Mouse (Mus musculus) thymus, adult 2 months (tissue): Measurements from ENCODE around the gene Gmppa. TPM values are rescaled to one million over a fixed set of nuclear protein-coding genes. Genes with fewer than 3 reads are reported as not detected.

Experiments
- DNase-seq: peaks from one replicate; pipeline ENCODE4 v3.0.0; 2021
- H3K27ac ChIP-seq: fragments of 200-500 bp; 2 replicates; pipeline ENCODE4 v1.5.1; 2012; ENCODE audit warnings: low read length, control low read depth; ENCODE audit not compliant: control insufficient read depth, insufficient read depth
- H3K27me3 ChIP-seq: fragments of 200-500 bp; 2 replicates; pipeline ENCODE4 v1.6.1; 2012; ENCODE audit warnings: mild to moderate bottlenecking, low read length, moderate library complexity, mixed read lengths; ENCODE audit not compliant: control insufficient read depth, insufficient read depth
- H3K36me3 ChIP-seq: fragments of 200-500 bp; 2 replicates; pipeline ENCODE4 v1.6.1; 2012; ENCODE audit warnings: mild to moderate bottlenecking, low read length, moderate library complexity; ENCODE audit not compliant: control insufficient read depth, insufficient read depth
- H3K4me1 ChIP-seq: fragments of 200-500 bp; replicated peaks from 2 replicates; pipeline ENCODE4 v1.6.1; 2012; ENCODE audit warnings: low read length; ENCODE audit not compliant: control insufficient read depth, insufficient read depth
- H3K4me3 ChIP-seq: fragments of 200-500 bp; 2 replicates; pipeline ENCODE4 v1.5.1; 2012; ENCODE audit warnings: mild to moderate bottlenecking, low read length, control low read depth, moderate library complexity; ENCODE audit not compliant: control insufficient read depth, insufficient read depth
- CTCF ChIP-seq: fragments of 200-500 bp; IDR thresholded peaks from 2 replicates; pipeline ENCODE4 v1.5.1; 2012; ENCODE audit warnings: mild to moderate bottlenecking, control low read depth, low read length, moderate library complexity, borderline replicate concordance; ENCODE audit not compliant: control insufficient read depth, poor library complexity, insufficient read depth; ENCODE audit errors: extremely low read depth
- POLR2A ChIP-seq: fragments of 200-500 bp; IDR thresholded peaks from 2 replicates; pipeline ENCODE4 v1.6.1; 2012; ENCODE audit warnings: mild to moderate bottlenecking, low read length, control low read depth, moderate library complexity; ENCODE audit not compliant: control insufficient read depth, poor library complexity, insufficient read depth; ENCODE audit errors: extremely low read depth
- whole genome bisulfite sequencing: fragments of 180-500 bp; shearing (Covaris S2); methylation state at CpG from one replicate; pipeline ENCODE4 v1.1.7; 2018; 5-methylcytosine and 5-hydroxymethylcytosine counted together
- polyA plus RNA-seq: library from polyadenylated mRNA; depleted of rRNA; stranded (reverse); fragments of >200 nt; gene quantifications from 2 replicates; pipeline ENCODE4 v1.2.3, GENCODE M21; 2012

Gene Gmppa
- polyA plus RNA-seq, 1 experiment: 128 TPM

GRCm38 (mm10) chr1:75450314-75451005, 14.7 kb downstream of the Gmppa start, which contains the start of gene Asic4:
TSS of gene Asic4 (plus strand) at chr1:75450436.
- Histone ChIP-seq H3K4me3 (no peak within 1 kb of the TSS), H3K27me3 (peaks cover 27% of the 10 kb centered on the region; the same call in 1 of the 2 replicates), H3K36me3 (no peaks in the 10 kb centered on the region), H3K27ac (no peak within 1 kb of the TSS), H3K4me1 (no peaks in the 10 kb centered on the region)
- no peak for TF ChIP-seq POLR2A
- TF ChIP-seq CTCF: no peak
- WGBS: 5% methylated on average over 35 of the region's 35 CpGs
- no peak for DNase-seq

- Histone ChIP-seq H3K27me3 (peaks cover 24% of the 10 kb centered on the region; the same call in 1 of the 2 replicates), H3K27ac (no peak overlapping the region), H3K4me1 (no peaks in the 10 kb centered on the region), H3K4me3 (no peak overlapping the region), H3K36me3 (no peaks in the 10 kb centered on the region)
- TF ChIP-seq CTCF (no peak), POLR2A (no peak)
- no peak for DNase-seq
- whole genome bisulfite sequencing: 81% methylated on average over 5 of the region's 5 CpGs
Measured at GRCm38 (mm10) chr1:75451900-75452299, 16.2 kb downstream of the Gmppa start.

GRCm38 (mm10) chr1:75455433-75455832, 19.7 kb downstream of the Gmppa start:
- Histone ChIP-seq H3K36me3 (no peaks in the 10 kb centered on the region), H3K4me3 (no peak overlapping the region), H3K27me3 (peaks cover 9% of the 10 kb centered on the region; the same call in 1 of the 2 replicates), H3K4me1 (no peaks in the 10 kb centered on the region), H3K27ac (no peak overlapping the region)
- WGBS: 71% methylated on average over 3 of the region's 3 CpGs
- TF ChIP-seq POLR2A (no peak), CTCF (no peak)
- no peak for DNase-seq

GRCm38 (mm10) chr1:75455948-75456347, 20.2 kb downstream of the Gmppa start:
- peaks cover 7% of the 10 kb centered on the region; the same call in 1 of the 2 replicates for H3K27me3 ChIP-seq
- no peak overlapping the region for H3K27ac ChIP-seq
- no peak overlapping the region for H3K4me3 ChIP-seq
- no peak for DNase-seq
- H3K36me3 ChIP-seq: no peaks in the 10 kb centered on the region
- H3K4me1 ChIP-seq: no peaks in the 10 kb centered on the region
- WGBS: 35% methylated on average over 5 of the region's 5 CpGs
- no peak for TF ChIP-seq CTCF
- no peak for TF ChIP-seq POLR2A

DNA sequence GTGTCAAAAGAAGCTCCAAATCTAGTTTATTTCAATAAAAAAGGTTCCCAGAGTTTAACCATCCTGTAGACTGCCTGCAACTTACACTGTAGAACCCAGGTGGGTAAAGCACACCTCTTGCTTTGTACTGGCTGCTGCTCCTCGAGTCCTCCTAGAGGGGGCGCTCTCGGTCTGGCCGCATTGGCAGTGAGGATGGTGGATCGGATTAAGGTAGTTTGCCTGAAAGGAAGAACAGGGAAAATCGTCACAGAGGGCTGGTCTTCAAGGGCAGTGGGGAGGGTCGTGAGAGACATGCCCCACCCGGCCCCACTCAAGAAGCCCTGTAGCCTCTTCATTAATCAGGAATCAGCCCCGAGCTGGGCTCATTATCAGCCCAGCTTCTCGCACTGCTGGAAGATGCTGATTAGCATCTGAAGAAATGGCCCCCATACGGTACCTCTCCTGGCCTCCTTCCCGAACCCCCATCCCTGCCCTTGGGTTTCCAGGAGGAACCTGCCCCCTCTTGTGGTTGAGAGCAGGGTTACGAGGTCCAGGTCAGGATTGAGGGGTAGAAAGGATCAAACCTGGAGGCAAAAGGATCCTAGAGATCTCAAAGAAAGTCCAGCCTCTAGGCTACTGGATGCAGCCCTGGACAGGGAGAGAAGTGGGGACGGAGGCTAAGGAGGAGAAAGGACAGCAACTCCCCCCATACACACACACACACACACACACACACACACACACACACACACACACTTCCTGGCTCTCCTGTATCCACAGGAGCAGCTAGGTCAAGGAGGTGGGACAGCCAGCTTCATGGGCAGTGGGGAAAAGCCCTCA, 21.2 kb downstream of the Gmppa start:
- WGBS: 12% methylated on average over 14 of the region's 14 CpGs
- Histone ChIP-seq H3K27me3 (peaks cover 7% of the 10 kb centered on the region; the same call in 1 of the 2 replicates), H3K4me1 (no peaks in the 10 kb centered on the region), H3K27ac (no peak overlapping the region), H3K4me3 (no peak overlapping the region), H3K36me3 (no peaks in the 10 kb centered on the region)
- DNase-seq: no peak
- TF ChIP-seq POLR2A (no peak), CTCF (no peak)

DNA sequence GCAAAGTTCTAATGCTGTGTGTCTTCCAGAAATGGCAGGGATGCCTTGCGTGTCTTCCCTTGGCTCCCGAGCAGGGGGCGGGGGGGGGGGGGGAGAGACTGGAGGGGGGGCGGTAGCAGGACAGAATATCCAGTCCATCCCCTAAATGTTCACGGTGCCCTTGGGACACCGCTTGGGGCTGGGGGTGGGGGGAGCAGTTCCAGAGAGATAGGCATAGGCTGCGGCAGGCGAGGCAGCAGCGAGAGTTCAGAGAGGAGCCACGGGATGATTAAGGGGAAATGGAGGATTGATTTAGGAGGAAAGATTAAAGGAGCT, 21.9 kb downstream of the Gmppa start:
- H3K27me3 ChIP-seq: peaks cover 7% of the 10 kb centered on the region; the same call in 1 of the 2 replicates
- WGBS: 11% methylated on average over 10 of the region's 10 CpGs
- no peak overlapping the region for H3K27ac ChIP-seq
- no peaks in the 10 kb centered on the region for H3K4me1 ChIP-seq
- no peak for TF ChIP-seq CTCF
- no peak for TF ChIP-seq POLR2A
- no peaks in the 10 kb centered on the region for H3K36me3 ChIP-seq
- H3K4me3 ChIP-seq: no peak overlapping the region
- DNase-seq: no peak
